12 mouse cellular contexts compared by ENCODE assay signal in the genomic region with DNA sequence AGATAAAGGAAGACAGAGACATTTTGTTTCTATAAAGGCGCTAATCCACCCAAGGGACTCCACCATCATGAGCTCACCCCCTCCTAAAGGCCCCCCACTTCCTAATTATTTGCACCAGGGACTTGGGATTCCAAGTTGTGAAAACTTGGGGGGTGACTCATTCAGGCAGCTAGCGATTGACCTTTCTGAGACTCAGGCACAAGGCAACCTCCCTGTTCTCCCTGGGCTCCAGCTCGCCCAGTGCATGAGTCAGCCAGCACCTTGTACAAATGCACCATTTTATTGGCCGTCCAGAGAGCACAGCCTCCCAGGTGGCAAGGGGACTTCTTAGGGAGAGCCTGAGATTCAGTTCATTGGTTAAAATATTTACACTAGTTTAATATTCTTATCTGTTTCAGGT.
"Had no signal": no experiment of that assay in that cellular context is flagged by ENCODE, and none has a peak within 500 bp of the region (broad histone marks: within the 10 kb centered on the region; RNA-seq: fewer than 3 reads in every experiment).

No protein-coding gene starts in this region.

- H3K4me2 ChIP-seq: limb, embryonic 13.5 days; liver, embryonic 15.5 days; lung, embryonic 14.5 days had no signal

- H3K27me3 ChIP-seq: liver, embryonic 15.5 days had no signal

- H3K4me3 ChIP-seq: limb, embryonic 13.5 days; liver, embryonic 15.5 days; midbrain, embryonic 10.5 days; myocyte had no signal

- H3K9me3 ChIP-seq: limb, embryonic 13.5 days; liver, embryonic 15.5 days; midbrain, embryonic 10.5 days had no signal

- H3K27ac ChIP-seq: limb, embryonic 13.5 days; liver, embryonic 15.5 days; midbrain, embryonic 10.5 days had no signal

- H3K9ac ChIP-seq: limb, embryonic 13.5 days; liver, embryonic 15.5 days; lung, embryonic 14.5 days had no signal

- H3K36me3 ChIP-seq: limb, embryonic 13.5 days; liver, embryonic 15.5 days; midbrain, embryonic 10.5 days had no signal

- DNase-seq: left cerebral cortex, postnatal 4 days; lung, embryonic 14.5 days; lung, postnatal 10 days; lung, postnatal 4 days; midbrain, embryonic 14.5 days; retina, postnatal 1 day; right cerebral cortex, postnatal 25 days; thymus, postnatal 4 days had no signal
